Mouse (Mus musculus) effector memory CD4-positive, alpha-beta T cell, adult 5 months (primary cell): Measurements from ENCODE around the gene Klhl31. TPM values are rescaled to one million over a fixed set of nuclear protein-coding genes. Genes with fewer than 3 reads are reported as not detected.

Source experiments
- polyA plus RNA-seq: library from polyadenylated mRNA; unstranded; fragments of 100-300 nt; shearing (Covaris generic); gene quantifications from one replicate; pipeline ENCODE4 v1.2.1, GENCODE M21; 2017

Gene Klhl31
- not detected for polyA plus RNA-seq

DNA sequence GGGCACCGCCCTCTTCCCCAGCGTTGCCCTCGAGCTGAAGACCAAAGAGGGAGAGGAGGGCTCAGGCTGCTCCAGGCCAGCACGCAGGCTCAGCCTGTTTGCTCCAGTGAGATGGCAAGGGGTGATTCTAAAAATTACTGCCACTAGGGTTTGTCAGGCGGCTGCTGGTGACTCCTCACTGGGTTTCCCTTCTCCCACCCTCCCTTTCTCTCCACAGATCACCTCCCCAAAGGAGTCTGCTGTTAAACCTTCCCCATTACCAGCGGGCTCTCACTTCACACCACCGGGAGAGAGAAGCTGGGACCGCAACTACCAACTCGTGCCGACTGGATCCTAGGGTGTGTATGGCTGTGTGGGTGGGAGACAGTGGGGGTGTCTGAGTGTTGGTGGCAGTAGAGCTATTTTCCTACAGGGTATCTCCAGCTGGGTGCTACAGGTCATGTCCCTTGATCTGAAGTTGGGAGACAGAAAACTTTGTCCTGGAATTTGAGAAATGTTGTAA, at the start of gene Klhl31:
TSS of gene Klhl31 (plus strand) at position 51 of the 502 bp plus-strand sequence.

Other genes with a start within 250 kb of the Klhl31 start
- 13.1 TPM for gene Lrrc1, start 91.6 kb upstream of the Klhl31 start, polyA plus RNA-seq
- 56.2 TPM for gene Gclc, start 118.0 kb downstream of the Klhl31 start, polyA plus RNA-seq